Mouse (Mus musculus) liver, embryonic 14.5 days (tissue): ENCODE data around the gene Akap5. TPM values are rescaled to one million over a fixed set of nuclear protein-coding genes. Genes with fewer than 3 reads are reported as not detected.

Source experiments
- ATAC-seq: fragments of 200-750 bp; cut with Nextera tagmentation; 2 replicates; pipeline ENCODE4 v1.8.0; 2017; ENCODE audit warnings: moderate number of reproducible peaks, mild to moderate bottlenecking, moderate library complexity; ENCODE audit not compliant: insufficient read depth
- DNase-seq, 3 experiments: peaks; one replicate each; pipeline ENCODE4 v3.0.0-alpha.2; 2012 to 2013; ENCODE audit warnings: low read depth in 3 of 3, low spot score in 3 of 3
- H3K27ac ChIP-seq: fragments of 300-500 bp; sonication (generic); 2 replicates; pipeline ENCODE4 v1.5.1; 2014; ENCODE audit warnings: moderate library complexity, mild to moderate bottlenecking, control low read depth, inconsistent platforms
- H3K27me3 ChIP-seq: fragments of 300-500 bp; sonication (generic); 2 replicates; pipeline ENCODE4 v1.6.1; 2014; ENCODE audit warnings: mild to moderate bottlenecking, low read length, moderate library complexity; ENCODE audit not compliant: control insufficient read depth, insufficient read depth
- H3K36me3 ChIP-seq: fragments of 300-500 bp; sonication (generic); replicated peaks from 2 replicates; pipeline ENCODE4 v1.6.1; 2014; ENCODE audit warnings: low read depth; ENCODE audit not compliant: control insufficient read depth, insufficient read depth
- H3K4me1 ChIP-seq, 2 experiments: fragments of 200-500 bp in 1 of 2; fragments of 300-500 bp in 1 of 2; sonication (generic) in 1 of 2; replicated peaks; 2 replicates each; pipeline ENCODE4 v1.6.1; 2012 to 2014; ENCODE audit warnings: antibody characterized with exemption in 1 of 2, inconsistent platforms in 1 of 2, low read length in 1 of 2; ENCODE audit not compliant: control insufficient read depth in 2 of 2, insufficient read depth in 2 of 2
- H3K4me2 ChIP-seq: fragments of 300-500 bp; sonication (generic); 2 replicates; pipeline ENCODE4 v1.6.1; 2014; ENCODE audit warnings: low read depth, mild to moderate bottlenecking, control low read depth, moderate library complexity
- H3K4me3 ChIP-seq, 2 experiments: fragments of 200-500 bp in 1 of 2; fragments of 300-500 bp in 1 of 2; sonication (generic) in 1 of 2; 2 replicates each; pipeline ENCODE4 v1.5.1; 2012 to 2014; ENCODE audit warnings: low read depth in 2 of 2, low read length in 2 of 2, mild to moderate bottlenecking in 2 of 2, control low read depth in 1 of 2, inconsistent platforms in 1 of 2, moderate library complexity in 1 of 2; ENCODE audit not compliant: insufficient read depth in 1 of 2
- H3K9ac ChIP-seq: fragments of 300-500 bp; sonication (generic); replicated peaks from 2 replicates; pipeline ENCODE4 v1.6.1; 2014; ENCODE audit warnings: mild to moderate bottlenecking, control low read depth, moderate library complexity
- H3K9me3 ChIP-seq: fragments of 300-500 bp; sonication (generic); 2 replicates; pipeline ENCODE4 v1.6.1; 2016; ENCODE audit warnings: low read length, mixed read lengths; ENCODE audit not compliant: control insufficient read depth
- CTCF ChIP-seq: IDR thresholded peaks from 2 replicates; pipeline ENCODE4 v1.5.1; 2016; ENCODE audit warnings: antibody characterized with exemption, low read depth, control low read depth
- EP300 ChIP-seq: IDR thresholded peaks from 2 replicates; pipeline ENCODE4 v1.6.1; 2016; ENCODE audit warnings: antibody characterized with exemption, low read depth
- WGBS: fragments of 180-500 bp; shearing (Covaris S2); extraction: QIAGEN DNeasy Blood & Tissue Kit; methylation state at CpG from one replicate; pipeline ENCODE4 v1.1.7; 2014; ENCODE audit not compliant: insufficient replicate concordance; 5-methylcytosine and 5-hydroxymethylcytosine counted together
- polyA plus RNA-seq, 2 experiments: library from polyadenylated mRNA; depleted of rRNA in 1 of 2; stranded (reverse) in 1 of 2; unstranded in 1 of 2; fragments of >200 nt; fragmentation: Nextera tagmentation in 1 of 2; extraction: Ambion mirVana in 1 of 2; gene quantifications; 2 replicates each; pipeline versions ENCODE4 v1.2.1 to v1.2.3; 2012 to 2014

The Akap5 gene
- polyA plus RNA-seq, 2 experiments: 0.14 to 0.32 TPM

GRCm38 (mm10) chr12:76361405-76362302, 37.0 kb downstream of the Akap5 start:
- H3K27me3 ChIP-seq: no peaks in the 10 kb centered on the region
- H3K27ac ChIP-seq: peak overlapping the region; percentile 85
- WGBS: 15% methylated on average over 9 of the region's 9 CpGs
- ATAC-seq: peak; percentile 74
- no peaks in the 10 kb centered on the region for H3K36me3 ChIP-seq
- DNase-seq: no peak
- no peaks in the 10 kb centered on the region for H3K9me3 ChIP-seq
- H3K4me1 ChIP-seq: peaks cover 27 to 31% of the 10 kb centered on the region in 2 experiments
- peak overlapping the region; percentile 58 for H3K4me2 ChIP-seq
- H3K4me3 ChIP-seq: peak overlapping the region in 1 of 2 experiments; percentile 6; a peak in 1 of 4 replicates
- TF ChIP-seq CTCF: no peak
- TF ChIP-seq EP300: peak; percentile 55; the same call in 1 of the 2 replicates
- peak overlapping the region; percentile 53 for H3K9ac ChIP-seq

GRCm38 (mm10) chr12:76362303-76362676, 37.6 kb downstream of the Akap5 start:
- H3K9ac ChIP-seq: peak overlapping the region; percentile 53
- peaks cover 33 to 37% of the 10 kb centered on the region in 2 experiments for H3K4me1 ChIP-seq
- no peaks in the 10 kb centered on the region for H3K9me3 ChIP-seq
- peak overlapping the region; percentile 3 to 8; a peak in 2 of 4 replicates for H3K4me3 ChIP-seq
- H3K4me2 ChIP-seq: peak overlapping the region; percentile 58
- DNase-seq (no peak), ATAC-seq (no peak)
- TF ChIP-seq CTCF (no peak), EP300 (no peak)
- no peaks in the 10 kb centered on the region for H3K27me3 ChIP-seq
- whole genome bisulfite sequencing: 20% methylated on average over 9 of the region's 9 CpGs
- no peaks in the 10 kb centered on the region for H3K36me3 ChIP-seq
- H3K27ac ChIP-seq: peak overlapping the region; percentile 85

- 60% methylated on average over 3 of the region's 3 CpGs for WGBS
- ATAC-seq: no peak
- H3K4me2 ChIP-seq: peak overlapping the region; percentile 99
Measured at GRCm38 (mm10) chr12:76366276-76366675, 41.6 kb downstream of the Akap5 start.

GRCm38 (mm10) chr12:76367096-76367995, 42.7 kb downstream of the Akap5 start:
- H3K27me3 ChIP-seq: no peaks in the 10 kb centered on the region
- H3K4me1 ChIP-seq: peaks cover 38 to 48% of the 10 kb centered on the region in 2 experiments
- peak overlapping the region; percentile 36 to 98 for H3K4me3 ChIP-seq
- ATAC-seq (no peak), DNase-seq (no peak)
- no peaks in the 10 kb centered on the region for H3K9me3 ChIP-seq
- peak overlapping the region; percentile 77 for H3K27ac ChIP-seq
- WGBS: 18% methylated on average over 14 of the region's 14 CpGs
- peak overlapping the region; percentile 99 for H3K9ac ChIP-seq
- no peaks in the 10 kb centered on the region for H3K36me3 ChIP-seq
- no peak for TF ChIP-seq CTCF
- no peak for TF ChIP-seq EP300
- H3K4me2 ChIP-seq: peak overlapping the region; percentile 99

More at GRCm38 (mm10) chr12:76366276-76366675, 41.6 kb downstream of the Akap5 start:
- no peak overlapping the region for H3K4me3 ChIP-seq
- peaks cover 40 to 46% of the 10 kb centered on the region in 2 experiments for H3K4me1 ChIP-seq
- no peaks in the 10 kb centered on the region for H3K36me3 ChIP-seq
- no peak overlapping the region; the same call in 1 of the 2 replicates for H3K9ac ChIP-seq
- H3K27ac ChIP-seq: peak overlapping the region; percentile 35
- no peaks in the 10 kb centered on the region for H3K27me3 ChIP-seq
- no peak for TF ChIP-seq CTCF
- TF ChIP-seq EP300: no peak
- no peak for DNase-seq
- H3K9me3 ChIP-seq: no peaks in the 10 kb centered on the region
